Mouse (Mus musculus) adrenal gland, adult 8-10 months (tissue): Measurements from ENCODE around the gene Gm10271. TPM values are rescaled to one million over a fixed set of nuclear protein-coding genes. Genes with fewer than 3 reads are reported as not detected.

Experiments
- DNase-seq: peaks from one replicate; pipeline ENCODE4 v3.0.0; 2022
- total RNA-seq, 4 experiments: library from RNA; stranded (reverse); gene quantifications; 2 replicates each; pipeline ENCODE4 v1.2.4; 2022

Gene Gm10271
- total RNA-seq, 4 experiments from 2014 or later = not detected

GRCm38 (mm10) chr10:116931497-116932179 lies 40.8 kb downstream of the Gm10271 start:
- DNase-seq = no peak

GRCm38 (mm10) chr10:116930936-116931335 lies 41.5 kb downstream of the Gm10271 start:
- DNase-seq = no peak

- DNase-seq = no peak
These were observed 41.9 kb downstream of the Gm10271 start for GRCm38 (mm10) chr10:116930506-116930905.

GRCm38 (mm10) chr10:116928826-116929225 lies 43.6 kb downstream of the Gm10271 start:
- DNase-seq = peak; percentile 45

GRCm38 (mm10) chr10:116926428-116927113 lies 45.8 kb downstream of the Gm10271 start:
- DNase-seq = no peak

- DNase-seq = no peak
These were observed 48.5 kb downstream of the Gm10271 start for GRCm38 (mm10) chr10:116923651-116924495.

GRCm38 (mm10) chr10:116922161-116922560 lies 50.2 kb downstream of the Gm10271 start:
- no peak for DNase-seq

- DNase-seq = no peak
These were observed 51.0 kb downstream of the Gm10271 start for GRCm38 (mm10) chr10:116921416-116921815.

- DNase-seq = no peak
These were observed 51.8 kb downstream of the Gm10271 start for GRCm38 (mm10) chr10:116920641-116921040.

GRCm38 (mm10) chr10:116919368-116920317 lies 52.8 kb downstream of the Gm10271 start:
- DNase-seq = no peak

- DNase-seq = no peak
These were observed 55.8 kb downstream of the Gm10271 start for GRCm38 (mm10) chr10:116916581-116916980.

- DNase-seq = no peak
These were observed 57.1 kb downstream of the Gm10271 start for GRCm38 (mm10) chr10:116915286-116915685.

GRCm38 (mm10) chr10:116914586-116914985 lies 57.8 kb downstream of the Gm10271 start:
- peak; percentile 60 for DNase-seq

- no peak for DNase-seq
These were observed 58.6 kb downstream of the Gm10271 start for GRCm38 (mm10) chr10:116913647-116914273.

GRCm38 (mm10) chr10:116912850-116913249 lies 59.6 kb downstream of the Gm10271 start:
- DNase-seq = no peak

GRCm38 (mm10) chr10:116908901-116909642 lies 63.3 kb downstream of the Gm10271 start:
- no peak for DNase-seq
